Mouse (Mus musculus): ENCODE results near the gene Gpr137b.
"Not testable (repeated sequence)": the region's sequence is repeated elsewhere in the genome, so short reads cannot be mapped to it uniquely, and the experiment has no call there.

DNA sequence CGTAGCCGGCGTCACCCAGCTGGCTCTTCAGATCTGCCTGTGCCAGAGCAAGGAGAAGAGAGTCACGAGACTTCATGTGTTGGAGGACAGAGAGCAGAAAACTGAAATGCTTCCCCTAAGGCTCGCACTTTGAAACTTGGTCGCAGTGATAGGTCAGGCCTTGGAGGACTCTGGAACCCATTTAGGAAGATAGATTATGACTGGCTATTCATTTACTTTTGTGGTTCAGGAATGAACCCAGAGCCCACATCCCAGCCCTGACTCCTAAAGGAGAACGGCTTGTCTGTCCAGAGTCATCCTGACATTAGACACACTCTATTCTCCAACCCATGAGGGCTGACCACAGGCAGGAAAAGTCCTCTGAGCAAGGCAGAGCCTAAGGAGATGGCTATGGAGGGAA is 30.3 kb downstream of the Gpr137b start:
- not testable (repeated sequence) for TF ChIP-seq CTCF, EP300 (IDR thresholded peaks at IDR 0.05; ENCODE audit: low read depth)

Data from liver, postnatal 0 days (tissue).